Mouse (Mus musculus): ENCODE measurements around the gene Ccdc130.

The Ccdc130 gene

DNA sequence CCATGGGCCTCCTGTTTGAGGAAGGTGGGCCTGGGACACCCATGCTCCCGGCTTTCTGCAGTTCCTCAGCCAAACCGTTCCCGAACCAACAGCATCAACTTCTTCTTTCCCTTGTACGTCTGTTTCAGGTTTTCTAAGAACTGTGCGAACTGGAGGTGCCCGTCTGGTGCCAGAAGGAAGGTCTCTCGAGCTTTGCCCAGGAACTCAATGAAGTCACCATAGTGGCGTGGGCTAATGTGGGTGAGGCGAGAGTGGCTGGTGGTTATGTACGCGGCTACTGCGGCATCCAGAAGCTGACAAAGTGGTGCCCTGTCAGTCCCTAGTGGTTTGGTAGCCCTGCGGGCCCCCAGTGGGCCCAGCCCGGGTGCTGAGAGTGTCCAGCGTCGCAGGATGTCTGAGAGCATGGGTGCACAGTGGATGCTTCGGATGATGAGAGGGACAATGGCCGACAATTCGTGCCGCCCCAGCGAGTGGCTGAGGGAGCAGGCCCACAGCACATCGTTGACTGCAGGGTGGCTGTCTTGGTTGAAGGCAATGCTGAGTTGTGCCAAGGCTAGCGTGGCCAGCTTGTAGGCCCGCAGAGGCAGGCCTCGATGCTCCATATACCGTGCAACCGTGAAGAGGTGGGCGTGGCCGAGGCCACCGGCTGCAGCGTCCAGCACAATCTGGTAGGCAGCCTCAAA lies 58.2 kb downstream of the Ccdc130 start:
- Histone ChIP-seq H3K9me3 (ENCODE audit: low read length) (no peaks in the 10 kb centered on the region), H3K4me3 (replicated peaks; ENCODE audit: low read length) (0 out of 2 replicates have a peak overlapping the region, but pooled peaks have one; percentile 32), H3K4me1 (replicated peaks; ENCODE audit: low read depth, low read length) (peaks cover 57% of the 10 kb centered on the region), H3K27me3 (ENCODE audit: insufficient read depth, low read length) (no peaks in the 10 kb centered on the region), H3K36me3 (ENCODE audit: insufficient read depth, low read length) (peaks cover 86% of the 10 kb centered on the region)
- TF ChIP-seq POU5F1 (IDR thresholded peaks at IDR 0.05; ENCODE audit: borderline replicate concordance, low read length) (no peak), CTCF (conservative IDR thresholded peaks at IDR 0.05; ENCODE audit: low read length) (no peak), NANOG (IDR thresholded peaks at IDR 0.05; ENCODE audit: borderline replicate concordance, low read length) (no peak)

DNA sequence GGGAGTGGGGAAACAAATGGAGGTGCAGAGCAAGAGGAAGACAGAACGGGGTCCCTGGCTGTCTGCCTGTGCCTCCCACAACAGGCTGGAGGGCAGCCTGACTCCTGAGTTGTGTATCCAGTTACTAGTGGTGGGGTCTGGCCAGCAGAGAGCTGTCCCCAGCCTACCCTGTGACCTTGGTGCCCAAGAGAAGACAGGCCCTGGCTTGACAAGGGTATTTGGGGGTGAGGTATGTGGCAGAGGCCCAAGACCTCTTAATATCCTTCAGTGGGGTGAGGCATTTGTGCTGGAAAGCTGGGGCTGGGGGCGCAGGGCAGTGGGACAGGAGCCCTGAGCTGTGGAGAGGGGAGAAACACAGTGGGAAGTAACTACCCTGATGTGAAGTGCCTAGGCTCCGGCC lies 59.0 kb downstream of the Ccdc130 start:
- H3K36me3 ChIP-seq (ENCODE audit: insufficient read depth, low read length) = peaks cover 83% of the 10 kb centered on the region
- no peaks in the 10 kb centered on the region for H3K9me3 ChIP-seq (ENCODE audit: low read length)
- no peak overlapping the region for H3K4me3 ChIP-seq (replicated peaks; ENCODE audit: low read length)
- H3K27me3 ChIP-seq (ENCODE audit: insufficient read depth, low read length) = no peaks in the 10 kb centered on the region
- H3K4me1 ChIP-seq (replicated peaks; ENCODE audit: low read depth, low read length) = peaks cover 61% of the 10 kb centered on the region
- TF ChIP-seq NANOG (IDR thresholded peaks at IDR 0.05; ENCODE audit: borderline replicate concordance, low read length) (no peak), POU5F1 (IDR thresholded peaks at IDR 0.05; ENCODE audit: borderline replicate concordance, low read length) (no peak), CTCF (conservative IDR thresholded peaks at IDR 0.05; ENCODE audit: low read length) (no peak)

- TF ChIP-seq CTCF (conservative IDR thresholded peaks at IDR 0.05; ENCODE audit: low read length) (peak; percentile 72), NANOG (IDR thresholded peaks at IDR 0.05; ENCODE audit: borderline replicate concordance, low read length) (no peak), POU5F1 (IDR thresholded peaks at IDR 0.05; ENCODE audit: borderline replicate concordance, low read length) (no peak)
- H3K4me3 ChIP-seq (replicated peaks; ENCODE audit: low read length) = peak overlapping the region; percentile 51; the same call in 1 of the 2 replicates
- H3K27me3 ChIP-seq (ENCODE audit: insufficient read depth, low read length) = no peaks in the 10 kb centered on the region
- H3K4me1 ChIP-seq (replicated peaks; ENCODE audit: low read depth, low read length) = peaks cover 69% of the 10 kb centered on the region
- no peaks in the 10 kb centered on the region for H3K9me3 ChIP-seq (ENCODE audit: low read length)
- peaks cover 83% of the 10 kb centered on the region for H3K36me3 ChIP-seq (ENCODE audit: insufficient read depth, low read length)
Observed at GRCm38 (mm10) chr8:84210167-84210791, 59.9 kb downstream of the Ccdc130 start.

DNA sequence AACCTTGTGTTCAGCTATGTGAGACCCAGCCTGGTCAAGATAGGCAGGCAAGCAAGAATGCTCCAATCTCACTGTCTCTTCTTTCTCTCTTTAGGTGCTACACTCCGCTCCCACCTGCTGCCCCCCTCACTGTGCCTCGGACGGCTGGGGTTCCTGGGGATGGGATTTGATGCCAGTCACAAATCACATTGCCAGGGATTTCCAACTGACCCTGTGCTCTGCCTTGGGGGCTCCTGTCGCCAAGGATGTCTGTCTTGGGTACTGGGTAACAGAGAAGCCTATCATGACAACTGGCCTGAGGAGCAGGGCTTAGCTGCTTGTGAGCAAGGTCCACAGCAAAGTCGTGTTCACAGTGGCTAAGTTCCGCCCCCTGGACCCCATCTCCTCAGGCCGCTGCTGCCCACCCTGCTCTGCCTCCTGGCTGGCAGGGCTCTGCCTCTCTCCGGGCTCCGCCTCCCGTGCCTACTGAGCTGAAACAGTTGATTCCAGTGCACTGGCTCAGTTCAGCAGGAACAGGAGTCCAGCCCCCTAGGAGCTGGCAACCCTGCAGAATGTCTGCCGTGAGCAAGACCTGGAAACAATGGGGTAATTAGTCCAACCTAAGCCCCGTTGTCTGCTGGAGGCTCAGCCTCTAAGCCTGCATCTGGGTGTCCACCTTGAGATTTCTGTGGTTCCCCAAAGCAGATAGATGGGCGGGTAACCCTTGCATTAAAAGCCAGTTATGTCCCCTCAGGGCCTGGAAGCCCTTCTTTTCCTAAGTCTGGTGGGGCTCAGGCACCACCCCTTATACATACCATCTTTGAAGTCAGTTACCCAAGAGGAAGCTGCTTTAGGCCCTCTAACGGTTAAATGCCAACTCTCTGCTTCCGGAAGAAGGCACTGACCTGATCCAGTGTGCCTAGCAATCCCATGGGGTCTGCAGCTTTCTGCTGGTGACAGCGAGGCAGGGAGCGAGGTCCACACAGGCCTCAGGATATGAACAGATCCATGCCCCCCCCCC lies 61.5 kb downstream of the Ccdc130 start:
- Histone ChIP-seq H3K9me3 (ENCODE audit: low read length) (no peaks in the 10 kb centered on the region), H3K36me3 (ENCODE audit: insufficient read depth, low read length) (peaks cover 74% of the 10 kb centered on the region), H3K27me3 (ENCODE audit: insufficient read depth, low read length) (no peaks in the 10 kb centered on the region), H3K4me1 (replicated peaks; ENCODE audit: low read depth, low read length) (peaks cover 76% of the 10 kb centered on the region), H3K4me3 (replicated peaks; ENCODE audit: low read length) (peak overlapping the region; percentile 26; the same call in 1 of the 2 replicates)
- no peak for TF ChIP-seq NANOG (IDR thresholded peaks at IDR 0.05; ENCODE audit: borderline replicate concordance, low read length)
- TF ChIP-seq POU5F1 (IDR thresholded peaks at IDR 0.05; ENCODE audit: borderline replicate concordance, low read length) = no peak
- TF ChIP-seq CTCF (conservative IDR thresholded peaks at IDR 0.05; ENCODE audit: low read length) = no peak

- Histone ChIP-seq H3K4me3 (replicated peaks; ENCODE audit: low read length) (peak overlapping the region; percentile 45), H3K4me1 (replicated peaks; ENCODE audit: low read depth, low read length) (peaks cover 81% of the 10 kb centered on the region), H3K36me3 (ENCODE audit: insufficient read depth, low read length) (peaks cover 65% of the 10 kb centered on the region), H3K27me3 (ENCODE audit: insufficient read depth, low read length) (no peaks in the 10 kb centered on the region), H3K9me3 (ENCODE audit: low read length) (no peaks in the 10 kb centered on the region)
- TF ChIP-seq POU5F1 (IDR thresholded peaks at IDR 0.05; ENCODE audit: borderline replicate concordance, low read length) (no peak), CTCF (conservative IDR thresholded peaks at IDR 0.05; ENCODE audit: low read length) (no peak), NANOG (IDR thresholded peaks at IDR 0.05; ENCODE audit: borderline replicate concordance, low read length) (no peak)
Observed at GRCm38 (mm10) chr8:84207811-84208210, 62.4 kb downstream of the Ccdc130 start.
